Mouse (Mus musculus) testis, postnatal 14 days (tissue): Measurements from ENCODE around the gene Btbd2.

ENCODE experiments used
- DNase-seq: peaks from one replicate; pipeline ENCODE4 v3.0.0; 2021; ENCODE audit warnings: low spot score

Btbd2 gene

GRCm38 (mm10) chr10:80656863-80657623, at the start of gene Btbd2:
Gene Btbd2 (minus strand): TSS chr10:80657071.
- no peak for DNase-seq

- no peak for DNase-seq
Observed at GRCm38 (mm10) chr10:80705479-80705878, 48.6 kb upstream of the Btbd2 start.

GRCm38 (mm10) chr10:80705033-80705432, 48.2 kb upstream of the Btbd2 start:
- DNase-seq, result no peak

- DNase-seq, result no peak
Observed at GRCm38 (mm10) chr10:80704418-80704817, 47.5 kb upstream of the Btbd2 start.

GRCm38 (mm10) chr10:80703643-80704042, 46.8 kb upstream of the Btbd2 start:
- no peak for DNase-seq

- DNase-seq, result peak; percentile 92
Observed at GRCm38 (mm10) chr10:80702536-80703390, 45.9 kb upstream of the Btbd2 start.

- peak; percentile 98 for DNase-seq
Observed at GRCm38 (mm10) chr10:80701721-80702535, 45.1 kb upstream of the Btbd2 start, which contains the start of the genes Mob3a and Izumo4. Gene Mob3a (minus strand): TSS chr10:80701977. Gene Izumo4 (plus strand): TSS chr10:80702184.

GRCm38 (mm10) chr10:80700732-80701131, 43.9 kb upstream of the Btbd2 start:
- no peak for DNase-seq

- DNase-seq, result no peak
Observed at GRCm38 (mm10) chr10:80700038-80700504, 43.2 kb upstream of the Btbd2 start.

- no peak for DNase-seq
Observed at GRCm38 (mm10) chr10:80698605-80699004, 41.7 kb upstream of the Btbd2 start.

GRCm38 (mm10) chr10:80697812-80698211, 40.9 kb upstream of the Btbd2 start:
- DNase-seq, result no peak

- no peak for DNase-seq
Observed at GRCm38 (mm10) chr10:80697393-80697787, 40.5 kb upstream of the Btbd2 start.

- DNase-seq, result no peak
Observed at GRCm38 (mm10) chr10:80696502-80697392, 39.9 kb upstream of the Btbd2 start.

- DNase-seq, result no peak
Observed at GRCm38 (mm10) chr10:80695801-80696501, 39.1 kb upstream of the Btbd2 start.

- DNase-seq, result no peak
Observed at GRCm38 (mm10) chr10:80695186-80695585, 38.3 kb upstream of the Btbd2 start.

GRCm38 (mm10) chr10:80694159-80694938, 37.5 kb upstream of the Btbd2 start:
- no peak for DNase-seq

GRCm38 (mm10) chr10:80693401-80694045, 36.7 kb upstream of the Btbd2 start:
- no peak for DNase-seq

- no peak for DNase-seq
Observed at GRCm38 (mm10) chr10:80692249-80693165, 35.6 kb upstream of the Btbd2 start.
